In genomic region chr11:6390376-6391053, GRCm38 (mm10) we compare ENCODE assay signal across 8 mouse cellular contexts. TPM values are rescaled to one million over a fixed set of nuclear protein-coding genes. Genes with fewer than 3 reads are reported as not detected.
DNase-seq lines count a peak whose midpoint lies in the region; ATAC-seq and TF ChIP-seq lines count a peak whose summit lies in the region.

No protein-coding gene starts in this region.

- no peaks in the 10 kb centered on the region for H3K27me3 ChIP-seq in kidney, postnatal 0 days (ENCODE audit: insufficient read depth, low read length)
- no peaks in the 10 kb centered on the region for H3K27me3 ChIP-seq in embryonic facial prominence, embryonic 12.5 days
- H3K27me3 ChIP-seq in hindbrain, postnatal 0 days (ENCODE audit: insufficient read depth, low read length): no peaks in the 10 kb centered on the region
- no peaks in the 10 kb centered on the region for H3K27me3 ChIP-seq in midbrain, postnatal 0 days (ENCODE audit: insufficient read depth, low read length)

- no peak overlapping the region for H3K27ac ChIP-seq in kidney, postnatal 0 days
- no peak overlapping the region for H3K27ac ChIP-seq in embryonic facial prominence, embryonic 12.5 days
- H3K27ac ChIP-seq in hindbrain, postnatal 0 days: 0 out of 2 replicates have a peak overlapping the region, but pooled peaks have one; percentile 93
- H3K27ac ChIP-seq in midbrain, postnatal 0 days (ENCODE audit: low read depth, low read length): no peak overlapping the region

- peak overlapping the region; percentile 89; the same call in 1 of the 2 replicates for H3K9ac ChIP-seq in kidney, postnatal 0 days (ENCODE audit: low read depth, low read length)
- peak overlapping the region; percentile 86 for H3K9ac ChIP-seq in embryonic facial prominence, embryonic 12.5 days
- peak overlapping the region; percentile 86 for H3K9ac ChIP-seq in hindbrain, postnatal 0 days (replicated peaks; ENCODE audit: low read length)
- H3K9ac ChIP-seq in midbrain, postnatal 0 days (replicated peaks; ENCODE audit: low read length, poor library complexity, severe bottlenecking): peak overlapping the region; percentile 89

- ATAC-seq in kidney, postnatal 0 days (replicated peaks; ENCODE audit: low FRiP score, low read depth): no peak
- no peak for ATAC-seq in embryonic facial prominence, embryonic 12.5 days (ENCODE audit: insufficient number of reproducible peaks, insufficient read depth, low FRiP score, low TSS enrichment)
- ATAC-seq in hindbrain, postnatal 0 days: no peak
- no peak for ATAC-seq in midbrain, postnatal 0 days (ENCODE audit: low FRiP score)
- ATAC-seq in activated CD4-positive, CD25-positive, alpha-beta regulatory T cell, adult 4 months: no peak

- peak overlapping the region; percentile 74 for H3K4me3 ChIP-seq in kidney, postnatal 0 days (replicated peaks; ENCODE audit: low read depth, low read length)
- H3K4me3 ChIP-seq in embryonic facial prominence, embryonic 12.5 days: peak overlapping the region; percentile 95
- peak overlapping the region; percentile 71 for H3K4me3 ChIP-seq in hindbrain, postnatal 0 days (ENCODE audit: low read length)
- peak overlapping the region; percentile 89 for H3K4me3 ChIP-seq in midbrain, postnatal 0 days (ENCODE audit: low read depth, low read length)

- H3K36me3 ChIP-seq in kidney, postnatal 0 days (ENCODE audit: insufficient read depth, low read length): 0 out of 2 replicates have a peak, but pooled peaks cover 5% of the 10 kb centered on the region
- H3K36me3 ChIP-seq in embryonic facial prominence, embryonic 12.5 days: peaks cover 27% of the 10 kb centered on the region
- H3K36me3 ChIP-seq in hindbrain, postnatal 0 days (ENCODE audit: insufficient read depth, low read length): no peaks in the 10 kb centered on the region
- H3K36me3 ChIP-seq in midbrain, postnatal 0 days (ENCODE audit: insufficient read depth, low read length): peaks cover 14% of the 10 kb centered on the region; the same call in 1 of the 2 replicates

- 75% methylated on average over 8 of the region's 8 CpGs for WGBS in kidney, postnatal 0 days
- WGBS in embryonic facial prominence, embryonic 12.5 days: 81% methylated on average over 8 of the region's 8 CpGs
- WGBS in hindbrain, postnatal 0 days: 77% methylated on average over 8 of the region's 8 CpGs
- 76% methylated on average over 8 of the region's 8 CpGs for WGBS in midbrain, postnatal 0 days

- H3K9me3 ChIP-seq in kidney, postnatal 0 days (replicated peaks; ENCODE audit: low read length): no peaks in the 10 kb centered on the region
- no peaks in the 10 kb centered on the region for H3K9me3 ChIP-seq in embryonic facial prominence, embryonic 12.5 days
- H3K9me3 ChIP-seq in hindbrain, postnatal 0 days (ENCODE audit: low read length): no peaks in the 10 kb centered on the region
- no peaks in the 10 kb centered on the region for H3K9me3 ChIP-seq in midbrain, postnatal 0 days (ENCODE audit: low read length)

- peaks cover 15% of the 10 kb centered on the region for H3K4me1 ChIP-seq in kidney, postnatal 0 days (replicated peaks; ENCODE audit: insufficient read depth, low read length)
- H3K4me1 ChIP-seq in embryonic facial prominence, embryonic 12.5 days: peaks cover 21% of the 10 kb centered on the region
- H3K4me1 ChIP-seq in hindbrain, postnatal 0 days (ENCODE audit: insufficient read depth, low read length): peaks cover 19% of the 10 kb centered on the region; the same call in 1 of the 2 replicates
- H3K4me1 ChIP-seq in midbrain, postnatal 0 days (ENCODE audit: insufficient read depth, low read length): peaks cover 11% of the 10 kb centered on the region; the same call in 1 of the 2 replicates

- H3K4me2 ChIP-seq in kidney, postnatal 0 days (ENCODE audit: low read length): peak overlapping the region; percentile 90
- H3K4me2 ChIP-seq in embryonic facial prominence, embryonic 12.5 days (replicated peaks): peak overlapping the region; percentile 92
- H3K4me2 ChIP-seq in hindbrain, postnatal 0 days (ENCODE audit: low read depth, low read length): peak overlapping the region; percentile 84
- H3K4me2 ChIP-seq in midbrain, postnatal 0 days (ENCODE audit: low read depth, low read length, poor library complexity, severe bottlenecking): peak overlapping the region; percentile 75

- DNase-seq in kidney, postnatal 0 days (ENCODE audit: low spot score): no peak
- no peak for DNase-seq in kidney, adult 8-10 months
- no peak for DNase-seq in hindbrain, postnatal 0 days (ENCODE audit: low spot score)
- DNase-seq in midbrain, postnatal 0 days (ENCODE audit: low spot score): no peak
- no peak for DNase-seq in right cerebral cortex, postnatal 36 days (ENCODE audit: low spot score in 2 of 2)
- no peak for DNase-seq in ovary, postnatal 14 days (ENCODE audit: low spot score)

- TF ChIP-seq CTCF in kidney, postnatal 0 days (IDR thresholded peaks at IDR 0.05; ENCODE audit: low read depth): no peak
- no peak for TF ChIP-seq CTCF in hindbrain, postnatal 0 days (IDR thresholded peaks at IDR 0.05; ENCODE audit: low read depth)
- TF ChIP-seq CTCF in midbrain, postnatal 0 days (IDR thresholded peaks at IDR 0.05): no peak

RNA-seq across cellular contexts. Expression of gene Zmiz2, which starts 1.6 kb away (rescaled TPM):
- polyA plus RNA-seq in kidney, postnatal 0 days (2015; fragmentation: Nextera tagmentation; extraction: Ambion mirVana): 9.9 TPM in 2 replicates
- polyA plus RNA-seq in embryonic facial prominence, embryonic 12.5 days (2016; fragmentation: Nextera tagmentation; extraction: Ambion mirVana): 11.9 and 12.5 TPM in 2 replicates
- 136 and 149 TPM in 2 replicates for total RNA-seq in hindbrain, postnatal 0 days (2014; rRNA removed)
- 27.0 and 29.0 TPM in 2 replicates for polyA plus RNA-seq in hindbrain, postnatal 0 days (2015; fragmentation: Nextera tagmentation; extraction: Ambion mirVana)
- total RNA-seq in midbrain, postnatal 0 days (2014; rRNA removed): 139 and 153 TPM in 2 replicates
- 33.7 and 36.0 TPM in 2 replicates for polyA plus RNA-seq in midbrain, postnatal 0 days (2015; fragmentation: Nextera tagmentation; extraction: Ambion mirVana)
- polyA plus RNA-seq in activated CD4-positive, CD25-positive, alpha-beta regulatory T cell, adult 4 months (2017; shearing (Covaris generic)): 10 to 100 TPM; 42.3 to 51.7 TPM

RNA-seq across cellular contexts. Expression of gene Ppia, which starts 24.7 kb away (rescaled TPM):
- 5,621 and 5,791 TPM in 2 replicates for polyA plus RNA-seq in kidney, postnatal 0 days (2015; fragmentation: Nextera tagmentation; extraction: Ambion mirVana)
- 5,090 and 5,096 TPM in 2 replicates for polyA plus RNA-seq in embryonic facial prominence, embryonic 12.5 days (2016; fragmentation: Nextera tagmentation; extraction: Ambion mirVana)
- total RNA-seq in hindbrain, postnatal 0 days (2014; rRNA removed): 2,267 and 2,460 TPM in 2 replicates
- polyA plus RNA-seq in hindbrain, postnatal 0 days (2015; fragmentation: Nextera tagmentation; extraction: Ambion mirVana): 5,475 and 5,597 TPM in 2 replicates
- total RNA-seq in midbrain, postnatal 0 days (2014; rRNA removed): 2,296 and 2,489 TPM in 2 replicates
- polyA plus RNA-seq in midbrain, postnatal 0 days (2015; fragmentation: Nextera tagmentation; extraction: Ambion mirVana): 5,099 and 5,106 TPM in 2 replicates
- polyA plus RNA-seq in activated CD4-positive, CD25-positive, alpha-beta regulatory T cell, adult 4 months (2017; shearing (Covaris generic)): 1,000 to 10,000 TPM; 2,979 to 3,385 TPM

RNA-seq across cellular contexts. Expression of gene H2afv, which starts 53.7 kb away (rescaled TPM):
- polyA plus RNA-seq in kidney, postnatal 0 days (2015; fragmentation: Nextera tagmentation; extraction: Ambion mirVana): 441 and 458 TPM in 2 replicates
- 693 and 728 TPM in 2 replicates for polyA plus RNA-seq in embryonic facial prominence, embryonic 12.5 days (2016; fragmentation: Nextera tagmentation; extraction: Ambion mirVana)
- 75.5 and 95.0 TPM in 2 replicates for total RNA-seq in hindbrain, postnatal 0 days (2014; rRNA removed)
- polyA plus RNA-seq in hindbrain, postnatal 0 days (2015; fragmentation: Nextera tagmentation; extraction: Ambion mirVana): 251 and 254 TPM in 2 replicates
- total RNA-seq in midbrain, postnatal 0 days (2014; rRNA removed): 46.2 and 57.2 TPM in 2 replicates
- 133 and 142 TPM in 2 replicates for polyA plus RNA-seq in midbrain, postnatal 0 days (2015; fragmentation: Nextera tagmentation; extraction: Ambion mirVana)
- polyA plus RNA-seq in activated CD4-positive, CD25-positive, alpha-beta regulatory T cell, adult 4 months (2017; shearing (Covaris generic)): 100 to 1,000 TPM; 207 to 221 TPM
